Mouse (Mus musculus) testis, postnatal 14 days (tissue): ENCODE results near the gene Ceacam1.
"Not testable (repeated sequence)": the region's sequence is repeated elsewhere in the genome, so short reads cannot be mapped to it uniquely, and the experiment has no call there.

Experiments
- DNase-seq: peaks from one replicate; pipeline ENCODE4 v3.0.0; 2021; ENCODE audit warnings: low spot score

Ceacam1 gene

GRCm38 (mm10) chr7:25439978-25440815 is 37.2 kb downstream of the Ceacam1 start:
- no peak for DNase-seq

DNA sequence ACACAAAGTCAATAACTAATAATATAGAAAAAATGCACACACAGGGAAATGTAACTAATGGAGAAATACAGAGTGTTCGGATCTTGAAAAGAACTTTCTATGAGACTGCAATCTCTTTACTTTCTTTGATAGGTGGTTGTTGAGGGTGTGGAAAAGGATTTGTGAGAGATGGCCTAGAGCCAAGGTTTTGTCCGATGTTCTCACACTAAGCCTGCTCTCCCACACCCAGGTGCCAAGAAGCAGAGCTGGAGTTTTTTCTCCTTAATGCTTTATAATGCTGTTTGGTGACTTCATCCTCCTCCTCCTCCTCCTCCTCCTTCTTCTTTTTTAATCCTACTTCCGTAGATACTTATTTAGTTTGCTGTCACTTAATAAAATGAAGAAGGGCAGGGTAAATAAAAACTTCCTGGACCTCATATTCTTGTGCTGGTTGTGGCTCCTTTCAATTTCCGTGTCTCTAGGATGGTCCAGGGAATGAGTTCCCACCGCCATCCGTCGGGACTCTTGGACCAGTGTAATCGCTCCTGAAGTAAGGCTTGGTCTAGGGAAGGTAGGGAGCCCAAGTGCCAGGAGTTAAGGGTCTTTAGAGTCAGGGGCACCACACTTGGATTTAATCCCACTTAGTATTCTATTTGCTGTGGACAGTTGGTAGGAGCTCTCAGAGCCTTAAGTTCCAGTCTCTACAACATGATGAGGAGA is 38.1 kb downstream of the Ceacam1 start:
- DNase-seq: no peak

DNA sequence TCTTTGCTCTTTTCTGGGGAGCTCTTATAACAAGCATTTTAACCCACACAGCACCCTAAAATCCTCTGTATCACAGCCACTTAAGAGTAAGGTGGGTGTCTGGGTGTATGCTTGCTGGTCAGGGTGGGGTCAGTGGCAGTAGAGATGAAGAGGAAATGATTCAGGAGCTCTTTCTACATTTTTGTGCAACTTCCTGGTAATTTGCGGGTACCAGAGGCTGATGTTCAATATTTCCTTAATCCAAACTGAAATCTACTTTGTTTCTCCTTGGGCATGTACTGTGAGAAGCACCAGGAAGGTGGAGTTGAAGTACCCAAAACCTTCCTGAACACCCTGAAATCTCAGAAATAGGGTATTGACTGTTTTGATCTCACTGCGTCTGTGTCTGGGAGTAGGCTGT is 40.7 kb downstream of the Ceacam1 start:
- no peak for DNase-seq

- no peak for DNase-seq
Measured at GRCm38 (mm10) chr7:25436226-25436625, 41.2 kb downstream of the Ceacam1 start.

- no peak for DNase-seq
Measured at GRCm38 (mm10) chr7:25435546-25435851, 41.9 kb downstream of the Ceacam1 start.

- DNase-seq: no peak
Measured at GRCm38 (mm10) chr7:25434654-25435545, 42.5 kb downstream of the Ceacam1 start.

DNA sequence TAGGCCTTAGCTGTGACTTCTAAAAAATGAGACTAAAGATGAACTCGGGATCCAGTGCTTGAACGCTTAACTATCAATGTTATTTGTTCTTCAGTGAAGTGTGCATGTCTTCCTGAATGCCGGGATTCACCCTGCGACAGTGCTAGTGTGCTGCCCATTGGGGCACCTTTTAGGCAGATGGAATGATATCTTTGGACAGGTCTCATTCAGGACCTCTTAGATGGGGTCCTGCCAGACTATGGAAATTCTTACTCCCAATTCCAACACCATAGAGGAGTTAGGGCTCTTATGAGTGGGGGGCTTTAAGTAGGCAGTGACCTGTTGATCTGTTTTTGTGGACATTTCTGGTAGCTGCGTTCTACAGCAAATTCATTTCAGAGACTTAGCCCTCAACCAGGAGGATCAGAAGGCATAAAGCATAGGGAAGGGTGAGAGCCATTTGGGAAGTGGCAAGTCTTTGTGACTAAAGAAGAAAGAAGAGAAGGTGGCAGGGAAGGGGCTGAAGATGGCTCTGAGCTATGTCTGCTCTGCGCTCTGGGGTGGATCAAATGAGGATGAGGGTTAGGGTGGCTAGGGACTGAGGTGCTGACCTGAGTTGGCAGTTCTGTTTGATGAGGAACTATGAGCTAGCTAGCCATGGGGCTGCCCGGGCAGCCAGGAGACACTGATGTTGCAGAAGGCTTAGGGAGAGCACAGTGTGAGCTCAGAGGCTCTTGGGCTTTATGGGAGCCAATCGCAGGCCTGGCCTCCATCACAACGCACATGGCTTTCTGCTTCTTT is 43.4 kb downstream of the Ceacam1 start:
- DNase-seq: no peak

DNA sequence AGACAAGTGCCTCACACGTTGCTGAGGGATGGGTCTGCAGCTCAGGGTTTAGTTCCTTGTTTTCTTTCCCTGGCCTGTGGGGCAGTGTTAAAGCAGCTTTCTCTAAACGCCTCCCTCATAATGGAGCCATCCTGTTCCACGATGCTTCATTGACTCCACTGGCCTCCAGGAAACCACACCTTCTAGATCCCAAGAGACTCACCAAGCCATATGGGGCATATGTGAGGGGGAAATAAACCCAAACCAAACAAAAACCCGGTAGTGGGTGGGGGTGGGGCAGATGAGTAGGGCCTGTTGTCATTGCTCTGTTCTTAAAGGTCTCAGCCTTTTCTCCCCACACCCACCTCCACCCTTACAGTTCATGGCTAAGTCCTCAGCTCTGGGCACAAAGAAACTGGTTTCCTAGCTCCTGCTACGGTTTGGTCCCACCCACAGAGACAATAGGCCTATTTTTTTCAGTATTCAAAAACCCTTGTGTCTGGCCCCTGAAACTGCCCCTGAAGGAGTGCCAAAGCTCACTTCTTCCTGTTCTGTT is 44.3 kb downstream of the Ceacam1 start:
- DNase-seq: no peak

DNA sequence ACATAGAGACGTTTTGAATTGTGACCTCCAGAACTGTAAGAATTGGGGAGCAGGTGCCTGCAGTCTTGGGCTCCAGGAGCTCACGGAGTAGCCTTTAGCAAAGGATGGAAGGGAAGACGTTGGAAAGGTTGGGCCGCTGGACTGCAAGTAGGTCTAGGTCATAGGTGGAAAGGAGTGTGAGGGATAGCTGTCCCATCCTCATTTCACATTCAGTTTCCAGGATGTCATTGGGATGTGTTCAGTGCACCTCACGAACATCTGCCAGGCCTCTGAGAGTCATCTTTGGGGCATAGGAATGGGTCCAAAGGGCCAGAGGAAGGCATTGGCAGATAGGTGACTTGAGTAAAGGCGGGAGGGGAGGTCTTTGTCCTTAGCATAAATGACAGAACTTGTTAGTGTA is 45.0 kb downstream of the Ceacam1 start:
- no peak for DNase-seq

DNA sequence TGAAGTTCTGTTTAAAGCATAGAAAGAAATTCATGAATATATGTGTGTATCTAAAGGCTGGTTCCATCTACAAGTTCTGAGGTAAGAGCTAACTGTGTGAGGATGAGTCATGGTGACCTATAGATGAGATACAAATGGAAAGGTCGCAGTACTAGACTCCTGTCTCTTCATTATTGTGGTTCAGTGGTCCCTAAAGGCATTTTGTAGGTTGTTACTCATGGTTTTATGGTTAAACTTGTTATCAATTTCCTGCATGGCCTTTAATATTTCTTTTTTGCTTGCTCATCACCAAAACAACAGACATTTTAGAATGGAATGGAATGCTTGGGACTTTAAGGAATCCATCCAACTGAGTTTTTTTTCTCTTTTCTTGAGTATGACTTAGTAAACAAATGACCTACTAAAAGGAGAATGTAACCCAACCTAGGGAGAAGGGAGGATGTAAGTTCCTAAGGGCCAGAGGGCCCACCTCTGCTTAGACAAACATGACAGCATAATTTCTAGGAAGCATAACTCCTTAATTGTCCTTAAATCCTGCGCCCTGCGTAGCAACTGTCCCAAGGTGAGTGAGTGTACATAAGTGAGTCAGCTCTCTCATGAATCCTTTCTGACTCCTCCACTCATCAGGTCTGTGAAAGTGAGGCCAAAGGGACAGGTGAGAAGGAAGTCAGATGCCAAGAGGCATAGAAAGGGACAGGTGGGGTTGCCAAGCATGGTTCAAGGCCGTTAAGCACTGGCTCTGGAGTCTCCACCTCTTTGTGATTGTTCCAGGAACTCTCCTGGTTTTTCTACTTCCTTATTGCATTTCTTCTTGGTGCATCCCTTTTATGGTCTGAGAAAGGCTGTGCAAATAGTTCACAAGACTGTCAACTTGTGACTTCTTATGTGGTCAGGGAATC is 47.3 kb downstream of the Ceacam1 start:
- DNase-seq: no peak

GRCm38 (mm10) chr7:25428321-25428720 is 49.1 kb downstream of the Ceacam1 start:
- DNase-seq: no peak

- no peak for DNase-seq
Measured at GRCm38 (mm10) chr7:25427144-25427543, 50.3 kb downstream of the Ceacam1 start.

DNA sequence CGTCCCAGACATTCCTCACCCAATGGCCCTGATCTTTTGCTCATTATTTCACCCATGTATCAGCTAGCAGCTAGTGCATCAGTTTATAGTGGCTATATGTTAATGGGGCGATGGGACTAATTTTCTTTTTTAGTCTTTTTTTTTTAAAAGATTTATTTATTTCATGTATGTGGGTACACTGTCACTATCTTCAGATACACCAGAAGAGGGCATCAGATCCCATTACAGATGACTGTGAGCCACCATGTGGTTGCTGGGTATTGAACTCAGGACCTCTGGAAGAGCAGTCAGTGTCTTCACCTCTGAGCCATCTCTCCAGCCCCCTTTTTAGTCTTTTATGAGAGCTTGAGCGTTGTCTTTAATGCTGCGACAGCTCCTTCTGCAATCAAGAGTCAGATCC is 51.0 kb downstream of the Ceacam1 start:
- not testable (repeated sequence) for DNase-seq

GRCm38 (mm10) chr7:25424429-25424828 is 53.0 kb downstream of the Ceacam1 start:
- DNase-seq: peak; percentile 43

- DNase-seq: no peak
Measured at GRCm38 (mm10) chr7:25422286-25422841, 55.0 kb downstream of the Ceacam1 start.

DNA sequence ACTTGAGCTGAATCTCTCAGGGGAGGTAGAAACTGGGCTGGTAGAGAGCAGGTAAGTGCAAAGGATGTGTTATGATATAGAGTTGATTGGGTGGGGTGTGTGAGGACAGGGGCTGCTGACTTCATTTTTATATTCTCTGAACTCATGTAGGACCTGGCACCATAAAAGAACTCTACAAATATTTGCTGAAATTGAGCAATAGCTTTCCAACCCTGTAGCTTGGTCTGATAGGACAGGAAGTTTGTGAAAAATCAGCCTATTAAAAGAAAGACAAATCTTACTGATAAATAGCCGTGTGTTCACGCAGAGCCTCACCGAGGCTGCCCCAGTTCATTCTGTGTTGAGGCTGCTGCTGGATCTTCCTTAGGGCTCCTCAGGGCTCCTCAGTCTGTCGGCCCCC is 57.5 kb downstream of the Ceacam1 start:
- no peak for DNase-seq

GRCm38 (mm10) chr7:25419536-25419935 is 57.9 kb downstream of the Ceacam1 start:
- no peak for DNase-seq

DNA sequence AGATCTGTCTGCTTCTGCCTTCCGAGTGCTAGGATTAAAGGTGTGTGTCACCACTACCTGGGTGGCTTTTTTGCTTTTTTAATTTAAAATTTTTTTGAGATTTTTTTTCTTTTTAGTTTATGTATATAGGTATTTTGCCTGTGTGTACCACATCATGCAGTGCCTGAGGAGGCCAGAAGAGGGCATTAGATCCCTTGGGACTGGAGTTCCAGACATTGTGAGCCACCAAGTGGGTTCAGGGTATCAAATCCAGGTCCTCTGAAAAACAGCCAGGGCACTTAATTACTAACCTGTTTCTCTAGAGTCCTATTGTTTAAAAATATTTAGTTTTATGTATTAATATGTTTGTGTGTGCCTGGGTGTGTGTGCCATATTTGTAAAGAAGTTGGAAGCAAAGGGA is 59.8 kb downstream of the Ceacam1 start:
- no peak for DNase-seq

GRCm38 (mm10) chr7:25412833-25413441 is 64.5 kb downstream of the Ceacam1 start, which contains the start of gene Cxcl17:
TSS of gene Cxcl17 (minus strand) at chr7:25412886.
- no peak for DNase-seq

DNA sequence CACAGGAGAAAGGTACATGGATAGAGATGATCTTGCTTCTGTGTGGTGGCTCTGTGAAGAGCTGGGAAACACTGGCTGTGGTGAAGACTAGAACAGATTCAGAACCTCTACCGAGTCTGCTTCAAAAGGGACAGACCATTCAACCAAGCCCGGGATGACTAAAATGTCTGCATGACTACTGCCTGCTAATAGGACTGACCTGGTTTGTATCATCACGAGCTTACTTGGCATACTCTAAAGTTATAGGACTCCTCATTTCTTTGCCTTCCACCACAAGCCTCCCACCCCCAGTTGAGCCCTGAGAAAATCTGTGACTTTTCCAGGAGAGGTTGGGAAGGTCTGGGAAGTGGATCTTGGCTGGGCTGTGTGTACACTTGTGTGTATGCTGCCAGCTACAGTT is 65.5 kb downstream of the Ceacam1 start:
- no peak for DNase-seq
